Comparison of ENCODE assay signal across 31 mouse cellular contexts in the genomic region with DNA sequence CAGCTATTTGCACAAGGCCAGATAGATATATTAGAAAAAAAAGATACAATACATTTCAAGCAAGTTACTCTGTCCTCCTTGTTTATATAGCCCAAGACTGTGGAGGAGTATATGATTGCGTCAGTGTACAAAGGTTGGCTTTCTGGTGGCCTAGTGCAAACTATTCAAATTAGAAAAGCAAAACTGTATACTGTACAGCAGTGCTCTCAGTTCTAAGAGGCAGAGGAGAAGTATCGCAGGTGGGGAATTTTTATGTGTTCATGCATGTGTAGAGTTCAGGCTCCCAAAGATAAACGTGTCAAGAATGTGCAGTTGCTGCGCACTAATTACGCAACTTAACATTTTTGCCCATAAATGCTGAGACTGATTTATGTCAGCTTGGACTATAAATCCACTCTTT. TPM values are rescaled to one million over a fixed set of nuclear protein-coding genes. Genes with fewer than 3 reads are reported as not detected.
DNase-seq lines count a peak whose midpoint lies in the region; ATAC-seq and TF ChIP-seq lines count a peak whose summit lies in the region.
"Had no signal": no experiment of that assay in that cellular context is flagged by ENCODE, and none has a peak within 500 bp of the region (broad histone marks: within the 10 kb centered on the region; RNA-seq: fewer than 3 reads in every experiment).

No protein-coding gene starts in this region.

- no peak overlapping the region for H3K4me3 ChIP-seq in kidney, postnatal 0 days (replicated peaks; ENCODE audit: low read depth, low read length)
- no peak overlapping the region for H3K4me3 ChIP-seq in C2C12 (ENCODE audit: insufficient read depth, poor library complexity, severe bottlenecking)
- H3K4me3 ChIP-seq in intestine, embryonic 16.5 days (ENCODE audit: low read length): no peak overlapping the region
- no peak overlapping the region for H3K4me3 ChIP-seq in gastrocnemius, adult 2 months
- H3K4me3 ChIP-seq: erythroblast, embryonic 14.5 days; forebrain, embryonic 12.5 days; heart, embryonic 12.5 days; kidney, embryonic 15.5 days; liver, embryonic 15.5 days; neural tube, embryonic 15.5 days had no signal

- intact Hi-C loops in gastrocnemius, adult 2 months (cut with DNase I): no loop called here

- no peak overlapping the region for H3K9ac ChIP-seq in kidney, postnatal 0 days (ENCODE audit: low read depth, low read length)
- no peak overlapping the region for H3K9ac ChIP-seq in intestine, embryonic 16.5 days (ENCODE audit: low read depth, low read length)
- H3K9ac ChIP-seq: forebrain, embryonic 12.5 days; forebrain, postnatal 0 days; heart, embryonic 12.5 days; hindbrain, embryonic 14.5 days; kidney, embryonic 15.5 days; liver, embryonic 15.5 days; neural tube, embryonic 15.5 days had no signal

- DNase-seq in kidney, postnatal 0 days (ENCODE audit: low spot score): peak; percentile 53
- no peak for DNase-seq in kidney, postnatal 10 days
- DNase-seq in adipocyte (ENCODE audit: low spot score) (peak; percentile 58), MN1 (ENCODE audit: low spot score) (no peak)
- DNase-seq in gastrocnemius, adult 2 months: no peak
- no peak for DNase-seq in ovary, postnatal 14 days (ENCODE audit: low spot score)
- DNase-seq: adrenal gland, postnatal 25 days; cerebellum, adult 18-20 months; cerebellum, postnatal 10 days; forebrain, postnatal 0 days; gastrocnemius, postnatal 25 days; heart, adult 18-20 months; heart, postnatal 4 days; layer of hippocampus, postnatal 36 days; left cerebral cortex, postnatal 4 days; lung, postnatal 10 days; midbrain, embryonic 14.5 days; right cerebral cortex, postnatal 25 days; spleen, adult 18-20 months; thymus, postnatal 4 days had no signal

- no peak for TF ChIP-seq CTCF in kidney, postnatal 0 days (IDR thresholded peaks at IDR 0.05; ENCODE audit: low read depth)
- TF ChIP-seq CTCF in C2C12 (IDR thresholded peaks at IDR 0.05; ENCODE audit: control insufficient read depth, insufficient read depth, insufficient read length): no peak
- no peak for TF ChIP-seq CTCF in gastrocnemius, adult 2 months (IDR thresholded peaks at IDR 0.05)

- H3K4me1 ChIP-seq in kidney, postnatal 0 days (replicated peaks; ENCODE audit: insufficient read depth, low read length): no peaks in the 10 kb centered on the region; the same call in 1 of the 2 replicates
- H3K4me1 ChIP-seq in intestine, embryonic 16.5 days (ENCODE audit: control insufficient read depth, insufficient read depth, low read length): 0 out of 2 replicates have a peak, but pooled peaks cover 5% of the 10 kb centered on the region
- H3K4me1 ChIP-seq: forebrain, embryonic 12.5 days; liver, embryonic 15.5 days; neural tube, embryonic 15.5 days had no signal

- no peaks in the 10 kb centered on the region for H3K79me3 ChIP-seq in C2C12 (ENCODE audit: low read depth)

- H3K9me3 ChIP-seq in kidney, postnatal 0 days (replicated peaks; ENCODE audit: low read length): no peaks in the 10 kb centered on the region
- no peaks in the 10 kb centered on the region for H3K9me3 ChIP-seq in intestine, embryonic 16.5 days (ENCODE audit: control insufficient read depth, low read length)
- H3K9me3 ChIP-seq: forebrain, embryonic 12.5 days; heart, embryonic 12.5 days; kidney, embryonic 15.5 days; liver, embryonic 15.5 days; neural tube, embryonic 15.5 days had no signal

- 44% methylated on average over 5 of the region's 5 CpGs for WGBS in kidney, postnatal 0 days
- WGBS in intestine, embryonic 16.5 days: 54% methylated on average over 5 of the region's 5 CpGs

- H3K79me2 ChIP-seq in C2C12 (ENCODE audit: control insufficient read depth, insufficient read depth): no peaks in the 10 kb centered on the region

- H3ac ChIP-seq in C2C12 (ENCODE audit: control insufficient read depth, insufficient read length, low read depth): no peak overlapping the region

- H3K4me2 ChIP-seq in kidney, postnatal 0 days (ENCODE audit: low read length): no peak overlapping the region
- H3K4me2 ChIP-seq in intestine, embryonic 16.5 days (ENCODE audit: low read depth, low read length): no peak overlapping the region
- H3K4me2 ChIP-seq: forebrain, embryonic 12.5 days; heart, embryonic 12.5 days; hindbrain, embryonic 14.5 days; kidney, embryonic 15.5 days; liver, embryonic 15.5 days; neural tube, embryonic 15.5 days had no signal

- H3K27ac ChIP-seq in kidney, postnatal 0 days: no peak overlapping the region
- no peak overlapping the region for H3K27ac ChIP-seq in intestine, embryonic 16.5 days (ENCODE audit: low read length)
- H3K27ac ChIP-seq in gastrocnemius, adult 2 months: no peak overlapping the region
- H3K27ac ChIP-seq: forebrain, embryonic 12.5 days; hindbrain, embryonic 14.5 days; kidney, embryonic 15.5 days; liver, embryonic 15.5 days; neural tube, embryonic 15.5 days had no signal

- ATAC-seq in kidney, postnatal 0 days (replicated peaks; ENCODE audit: low FRiP score, low read depth): no peak
- ATAC-seq in intestine, embryonic 16.5 days: peak; percentile 90
- ATAC-seq: CD4-positive, CD25-positive, alpha-beta regulatory T cell, adult 4 months; forebrain, postnatal 0 days had no signal

- no peaks in the 10 kb centered on the region for H3K27me3 ChIP-seq in kidney, postnatal 0 days (ENCODE audit: insufficient read depth, low read length)
- H3K27me3 ChIP-seq in C2C12 (ENCODE audit: control insufficient read depth, insufficient read depth, insufficient read length): no peaks in the 10 kb centered on the region
- no peaks in the 10 kb centered on the region for H3K27me3 ChIP-seq in intestine, embryonic 16.5 days (replicated peaks; ENCODE audit: control insufficient read depth, insufficient read depth, low read length)
- H3K27me3 ChIP-seq: forebrain, embryonic 12.5 days; heart, embryonic 12.5 days; kidney, embryonic 15.5 days; liver, embryonic 15.5 days; neural tube, embryonic 15.5 days had no signal

- no peaks in the 10 kb centered on the region for H3K36me3 ChIP-seq in kidney, postnatal 0 days (ENCODE audit: insufficient read depth, low read length)
- no peaks in the 10 kb centered on the region for H3K36me3 ChIP-seq in C2C12 (ENCODE audit: control insufficient read depth, insufficient read depth)
- H3K36me3 ChIP-seq in intestine, embryonic 16.5 days (ENCODE audit: control insufficient read depth, insufficient read depth, low read length): no peaks in the 10 kb centered on the region
- H3K36me3 ChIP-seq: forebrain, embryonic 12.5 days; heart, embryonic 12.5 days; kidney, embryonic 15.5 days; liver, embryonic 15.5 days; neural tube, embryonic 15.5 days had no signal

TF ChIP-seq in C2C12, 6 proteins besides CTCF, POLR2A, EP300 and RAD21:
- no peak for TF ChIP-seq USF1 (IDR thresholded peaks at IDR 0.05; ENCODE audit: low read depth)
- no peak for TF ChIP-seq FOSL1 (IDR thresholded peaks at IDR 0.05; ENCODE audit: insufficient read depth, low read length, poor library complexity, severe bottlenecking)
- no peak for TF ChIP-seq MYOG (IDR thresholded peaks at IDR 0.05; ENCODE audit: control insufficient read depth, extremely low read depth, insufficient read length)
- no peak for TF ChIP-seq MAX (IDR thresholded peaks at IDR 0.05)
- peak; percentile 53 for TF ChIP-seq CEBPB (IDR thresholded peaks at IDR 0.05; ENCODE audit: low read depth)
TF ChIP-seq in C2C12: peak in this region for 1.

RNA-seq across cellular contexts. Expression of gene Cald1, which starts 31.0 kb away (rescaled TPM):
- 233 and 263 TPM in 2 replicates for polyA plus RNA-seq in kidney, postnatal 0 days (2015; fragmentation: Nextera tagmentation; extraction: Ambion mirVana)
- 180 TPM for polyA plus RNA-seq in C2C12 (2012; fragmentation: generic; extraction: Trizol)
- 283 and 336 TPM in 2 replicates for polyA plus RNA-seq in intestine, embryonic 16.5 days (2015; fragmentation: Nextera tagmentation; extraction: Ambion mirVana)
- total RNA-seq in gastrocnemius, adult 2 months (2021): 10 to 100 TPM; 23.9 to 39.9 TPM
- total RNA-seq: common myeloid progenitor, adult 5-6 weeks had no signal

Comparison
In these comparisons a context has a peak if more than half of its experiments do, and no peak if none do; other contexts are left out.
1. DNase-seq: peak in kidney, postnatal 0 days (single experiment) and adipocyte (single experiment); none in kidney, postnatal 10 days (single experiment), gastrocnemius, adult 2 months (single experiment), MN1 (single experiment) and ovary, postnatal 14 days (single experiment).